Mouse (Mus musculus) spleen, postnatal 4 days (tissue): ENCODE measurements around the gene Ptpra.
"Not testable (repeated sequence)": the region's sequence is repeated elsewhere in the genome, so short reads cannot be mapped to it uniquely, and the experiment has no call there.

Experiments used
- DNase-seq, 2 experiments: peaks; one replicate each; pipeline ENCODE4 v3.0.0; 2022; ENCODE audit warnings: low spot score in 2 of 2

The Ptpra gene

GRCm38 (mm10) chr2:130488600-130488999 is 38.5 kb downstream of the Ptpra start:
- no peak for DNase-seq

- no peak for DNase-seq
Observed at GRCm38 (mm10) chr2:130491162-130491561, 41.1 kb downstream of the Ptpra start.

DNA sequence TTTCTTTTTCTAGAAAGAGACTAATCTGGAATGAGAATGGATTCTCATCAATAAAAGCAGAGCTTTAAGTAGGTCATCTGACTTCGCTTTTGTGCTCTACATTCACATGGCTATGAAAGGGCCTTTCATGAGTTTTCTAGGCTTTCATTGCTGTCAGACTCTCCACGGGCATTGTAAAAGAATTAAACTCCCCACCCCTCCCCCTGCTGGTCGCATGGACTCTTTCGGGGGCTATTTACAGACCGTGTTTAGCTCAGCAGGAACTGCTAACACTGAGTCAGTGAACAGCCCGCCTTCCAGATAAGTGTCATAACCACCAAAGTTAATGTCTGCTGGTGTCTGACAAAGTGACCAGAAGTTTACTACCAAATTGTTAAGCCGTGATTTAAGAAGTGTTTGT is 41.5 kb downstream of the Ptpra start:
- DNase-seq: peak in 1 of 2 experiments; percentile 20

DNA sequence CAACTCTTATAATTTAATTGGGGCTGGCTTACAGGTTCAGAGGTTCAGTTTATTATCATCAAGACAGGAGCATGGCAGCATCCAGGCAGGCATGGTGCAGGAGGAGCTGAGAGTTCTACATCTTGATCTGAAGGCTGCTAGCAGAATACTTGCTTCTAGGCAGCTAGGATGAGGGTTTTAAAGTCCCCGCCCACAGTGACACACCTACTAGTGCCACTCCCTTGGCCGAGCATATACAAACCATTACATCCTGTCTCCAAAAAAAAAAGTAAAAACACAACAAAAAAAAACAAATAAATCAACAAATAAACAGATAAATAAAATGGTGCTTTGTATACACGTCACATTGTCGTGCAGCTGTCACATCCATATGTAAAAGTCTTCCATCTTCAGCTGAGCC is 45.0 kb downstream of the Ptpra start:
- not testable (repeated sequence) for DNase-seq

GRCm38 (mm10) chr2:130496037-130496436 is 46.0 kb downstream of the Ptpra start:
- no peak for DNase-seq

GRCm38 (mm10) chr2:130496931-130497330 is 46.9 kb downstream of the Ptpra start:
- no peak for DNase-seq

DNA sequence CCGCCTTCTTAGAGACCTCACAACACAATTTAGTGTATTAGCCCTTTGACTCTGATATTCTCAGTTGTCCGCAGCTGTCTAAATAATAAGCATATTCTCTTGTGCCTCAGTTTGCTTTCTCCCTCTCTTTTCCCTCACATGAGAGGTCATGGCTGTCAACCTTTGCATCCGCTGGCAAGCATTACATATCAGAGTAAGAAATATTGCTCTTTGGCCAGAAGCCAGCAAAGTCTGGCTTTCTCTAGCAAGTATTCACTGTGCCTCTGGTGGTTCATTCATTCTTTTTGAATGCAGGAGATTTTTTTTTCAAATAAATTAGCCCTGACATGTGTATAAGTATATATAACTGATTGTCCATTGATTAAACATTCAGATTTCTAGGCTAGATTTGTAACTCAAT is 49.5 kb downstream of the Ptpra start:
- DNase-seq: no peak

GRCm38 (mm10) chr2:130501556-130501955 is 51.5 kb downstream of the Ptpra start:
- DNase-seq: no peak

DNA sequence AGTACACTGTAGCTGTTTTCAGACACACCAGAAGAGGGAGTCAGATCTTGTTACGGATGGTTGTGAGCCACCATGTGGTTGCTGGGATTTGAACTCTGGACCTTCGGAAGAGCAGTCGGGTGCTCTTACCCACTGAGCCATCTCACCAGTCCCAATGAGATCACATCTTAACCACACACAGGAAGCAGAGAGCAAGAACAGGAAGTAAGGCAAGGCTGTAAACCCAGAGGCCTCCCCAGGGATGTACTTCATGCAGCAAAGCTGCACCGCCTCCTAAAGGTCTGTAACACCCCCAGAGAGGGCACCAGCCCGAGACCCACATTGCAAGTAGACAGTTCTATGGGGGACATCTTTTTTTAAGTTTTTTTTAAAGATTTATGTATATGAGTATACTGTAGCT is 61.5 kb downstream of the Ptpra start:
- not testable (repeated sequence) for DNase-seq

GRCm38 (mm10) chr2:130513907-130514306 is 63.8 kb downstream of the Ptpra start:
- DNase-seq: no peak

DNA sequence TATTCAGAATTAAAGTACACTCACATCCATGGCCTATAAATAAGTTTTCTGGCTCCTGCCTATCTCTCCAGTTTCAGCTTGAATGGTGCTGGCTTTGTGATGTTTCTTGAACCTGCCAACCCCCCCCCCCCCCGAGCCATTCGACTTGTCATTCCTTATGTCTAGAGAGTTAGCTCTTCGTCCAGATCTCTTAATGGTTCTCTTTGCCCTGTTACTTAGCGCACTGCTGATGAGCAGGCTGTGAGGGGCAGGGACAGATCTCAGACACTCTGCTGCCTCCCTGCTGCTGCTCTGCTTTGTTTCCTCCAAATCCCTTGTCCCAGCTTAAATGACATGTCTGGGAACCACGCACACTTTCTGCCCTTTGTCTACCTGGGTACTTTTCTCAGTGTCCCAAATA is 65.7 kb downstream of the Ptpra start:
- no peak for DNase-seq

GRCm38 (mm10) chr2:130521927-130522326 is 71.8 kb downstream of the Ptpra start:
- DNase-seq: no peak

DNA sequence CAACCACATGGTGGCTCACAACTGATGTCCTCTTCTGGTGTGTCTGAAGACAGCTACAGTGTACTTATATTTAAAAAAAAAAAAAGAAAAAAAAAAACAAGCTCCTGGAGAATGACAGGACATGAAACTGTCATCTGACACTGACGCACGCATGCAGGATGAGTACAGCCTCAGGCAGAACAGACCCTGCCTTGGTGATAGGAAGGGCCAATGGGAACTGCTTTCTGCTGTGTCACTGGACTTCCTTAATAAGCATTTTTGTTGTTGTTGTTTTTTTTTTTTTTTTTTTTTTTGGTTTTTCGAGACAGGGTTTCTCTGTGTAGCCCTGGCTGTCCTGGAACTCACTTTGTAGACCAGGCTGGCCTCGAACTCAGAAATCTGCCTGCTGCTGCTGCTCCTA is 75.4 kb downstream of the Ptpra start:
- DNase-seq: not testable (repeated sequence)

DNA sequence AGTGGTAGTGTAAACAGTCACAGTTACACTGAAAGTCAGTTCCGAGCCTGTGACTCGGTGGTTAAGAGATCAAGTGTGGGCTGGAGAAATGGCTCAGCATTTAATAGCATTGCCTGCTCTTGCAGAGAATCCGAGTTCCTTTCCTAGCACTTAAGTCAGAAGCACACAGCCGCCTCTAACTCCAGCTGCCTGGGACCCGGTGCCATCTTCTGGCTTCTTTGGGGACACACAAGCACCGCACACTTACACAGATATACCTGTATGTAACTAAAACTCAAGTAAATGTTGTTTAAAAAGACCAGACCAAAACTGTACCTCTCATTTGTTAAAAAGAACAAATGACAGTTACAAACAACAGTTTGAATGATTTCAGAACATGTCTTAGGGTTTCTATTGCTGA is 78.4 kb downstream of the Ptpra start:
- DNase-seq: no peak

DNA sequence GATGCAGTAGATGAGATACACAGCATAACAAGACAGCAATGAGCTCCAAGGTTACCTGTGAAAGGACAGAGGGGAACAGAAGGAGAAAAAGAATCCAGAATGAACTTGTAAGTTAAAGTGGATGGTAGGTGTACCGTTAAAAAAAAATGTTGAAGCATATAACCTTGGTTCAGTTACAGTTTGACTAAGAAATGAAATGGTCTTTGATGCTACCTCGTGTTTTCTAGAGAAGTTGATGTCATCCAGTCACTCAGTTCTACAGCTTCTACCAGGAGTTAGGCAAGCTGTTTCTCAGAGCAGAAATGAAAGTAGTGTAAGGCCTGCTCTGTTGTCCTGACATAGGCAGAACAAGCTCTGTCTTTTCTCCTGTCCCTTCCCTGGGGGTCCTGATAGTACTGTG is 79.2 kb downstream of the Ptpra start:
- DNase-seq: no peak

GRCm38 (mm10) chr2:130529925-130530324 is 79.8 kb downstream of the Ptpra start:
- no peak for DNase-seq

GRCm38 (mm10) chr2:130532201-130532600 is 82.1 kb downstream of the Ptpra start:
- no peak for DNase-seq

GRCm38 (mm10) chr2:130535017-130535416 is 84.9 kb downstream of the Ptpra start:
- no peak for DNase-seq

DNA sequence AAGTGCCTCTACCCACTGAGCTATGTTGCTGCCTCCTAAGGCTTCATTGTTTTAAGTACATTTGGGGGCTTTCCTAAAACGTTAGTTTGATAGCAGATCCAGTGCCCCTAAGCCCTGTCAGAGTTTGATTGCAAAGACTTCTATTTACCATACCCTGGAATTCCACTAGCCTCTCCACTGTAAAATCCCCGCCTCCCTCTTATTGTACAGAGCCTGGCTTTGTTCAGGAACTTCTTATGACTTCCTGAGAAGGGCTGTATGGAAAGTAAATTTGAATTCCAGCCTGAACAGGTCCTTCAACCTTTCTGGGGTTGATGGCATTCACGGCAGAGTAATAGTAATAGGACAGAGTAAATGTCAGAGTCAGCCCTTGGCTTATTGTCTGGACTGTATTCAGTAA is 86.8 kb downstream of the Ptpra start:
- no peak for DNase-seq

GRCm38 (mm10) chr2:130538876-130539546 is 88.9 kb downstream of the Ptpra start:
- no peak for DNase-seq

DNA sequence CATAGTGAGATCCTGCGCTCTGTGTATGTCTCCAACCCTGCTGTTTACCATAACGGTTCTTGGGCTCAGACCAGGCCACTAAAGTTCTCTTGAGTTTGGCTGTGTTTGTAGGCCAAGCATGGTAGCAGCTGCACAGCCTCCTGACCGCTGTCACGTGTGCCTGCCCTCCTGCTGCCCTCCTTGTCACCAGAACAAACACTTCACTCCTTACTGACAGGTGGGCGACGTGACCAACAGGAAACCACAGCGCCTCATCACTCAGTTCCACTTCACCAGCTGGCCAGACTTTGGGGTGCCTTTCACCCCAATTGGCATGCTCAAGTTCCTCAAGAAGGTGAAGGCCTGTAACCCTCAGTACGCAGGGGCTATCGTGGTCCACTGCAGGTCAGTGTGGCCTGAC is 90.2 kb downstream of the Ptpra start:
- DNase-seq: peak in 1 of 2 experiments; percentile 22

DNA sequence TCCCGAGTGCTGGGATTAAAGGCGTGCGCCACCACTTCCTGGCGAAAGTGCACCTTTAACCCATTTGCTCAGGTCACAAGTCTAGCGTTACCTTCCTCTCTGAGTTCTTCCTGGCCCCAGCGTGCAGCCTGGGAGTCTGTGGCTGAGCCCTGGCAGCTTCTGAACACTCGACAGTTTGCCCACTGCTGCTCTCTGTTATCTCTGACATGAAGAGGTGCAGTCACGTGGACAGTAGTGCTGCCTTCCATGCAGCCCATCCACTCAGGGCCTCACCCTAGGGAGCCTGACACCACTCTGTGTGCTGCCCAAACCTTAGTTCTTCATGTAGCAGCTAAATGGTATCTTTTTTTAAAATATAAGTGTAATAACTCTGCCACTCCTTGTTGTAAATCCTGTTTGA is 96.9 kb downstream of the Ptpra start:
- DNase-seq: no peak

DNA sequence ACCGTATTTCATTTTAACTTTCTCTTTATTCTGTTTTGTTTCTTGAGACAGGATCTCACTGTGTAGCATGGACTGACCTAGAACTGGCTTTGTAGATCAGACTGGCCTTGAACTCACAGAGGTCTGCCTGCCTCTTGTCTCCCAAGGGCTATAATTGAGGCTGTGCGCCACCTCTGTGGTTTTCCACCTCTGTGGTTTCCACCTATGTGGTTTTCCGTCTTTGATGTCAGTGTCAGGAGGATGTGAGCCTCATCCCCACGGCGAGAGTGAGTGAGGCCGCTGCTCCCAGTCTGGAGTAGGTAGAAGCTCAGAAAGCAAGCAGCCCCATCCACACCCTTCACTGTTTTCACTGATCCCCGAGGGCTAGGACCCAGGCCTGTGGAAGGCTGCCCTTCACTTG is 104.8 kb downstream of the Ptpra start:
- no peak for DNase-seq

DNA sequence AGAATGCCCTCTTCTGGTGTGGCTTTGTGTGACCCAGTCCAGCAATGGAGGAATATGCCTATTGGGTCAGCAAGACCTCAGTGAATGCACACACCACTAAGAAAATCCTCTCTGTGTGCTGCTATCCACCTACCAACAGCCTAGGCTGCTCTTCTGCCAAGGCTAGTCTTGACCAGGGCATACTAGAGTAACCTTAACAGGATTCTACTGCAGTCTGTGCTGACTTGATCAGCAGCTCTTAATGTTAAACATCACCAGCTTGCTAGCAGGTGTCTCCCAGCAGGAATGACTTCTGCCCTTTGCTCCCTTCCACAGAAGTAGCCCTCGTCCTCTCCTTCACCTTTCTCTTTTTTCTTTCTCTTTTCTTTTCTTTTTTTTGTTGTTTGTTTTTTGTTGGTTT is 106.2 kb downstream of the Ptpra start:
- DNase-seq: no peak
